Mouse (Mus musculus) MEL (cell line): ENCODE measurements around the gene Slc3a1.

Experiments
- CTCF ChIP-seq, 3 experiments: IDR thresholded peaks in 2 of 3; conservative IDR thresholded peaks in 1 of 3; 2 replicates each; pipeline ENCODE4 v1.5.1; 2011 to 2012; ENCODE audit warnings: low read length in 3 of 3, low read depth in 2 of 3, mild to moderate bottlenecking in 2 of 3, improper control_type of control experiment in 1 of 3, inconsistent platforms in 1 of 3, mixed read lengths in 1 of 3, moderate library complexity in 1 of 3; ENCODE audit not compliant: control insufficient read depth in 1 of 3, insufficient read depth in 1 of 3, poor library complexity in 1 of 3, severe bottlenecking in 1 of 3
- ELF1 ChIP-seq: IDR thresholded peaks from 2 replicates; pipeline ENCODE4 v1.6.1; 2014; ENCODE audit warnings: low read depth, mild to moderate bottlenecking, inconsistent platforms, low read length, improper control_type of control experiment, moderate library complexity
- GATA1 ChIP-seq: IDR thresholded peaks from 2 replicates; pipeline ENCODE4 v1.6.1; 2011; ENCODE audit warnings: low read depth, low read length, improper control_type of control experiment
- TAL1 ChIP-seq: IDR thresholded peaks from 2 replicates; pipeline ENCODE4 v1.6.1; 2012; ENCODE audit warnings: mild to moderate bottlenecking, inconsistent platforms, low read length, moderate library complexity, mixed read lengths
- TBP ChIP-seq: IDR thresholded peaks from 2 replicates; pipeline ENCODE4 v1.8.0; 2011; ENCODE audit warnings: low read depth, low read length, improper control_type of control experiment

- TF ChIP-seq ELF1 (no peak), CTCF (IDR thresholded peaks at IDR 0.05 in 2 of 3, conservative IDR thresholded peaks at IDR 0.05 in 1 of 3; ENCODE audit: control insufficient read depth in 1 of 3, insufficient read depth in 1 of 3, low read depth in 2 of 3, low read length in 3 of 3, poor library complexity in 1 of 3, severe bottlenecking in 1 of 3) (no peak), TAL1 (no peak), GATA1 (no peak), TBP (no peak)
These were observed 52.6 kb downstream of the Slc3a1 start for GRCm38 (mm10) chr17:85080781-85081180.
